Mouse (Mus musculus) stomach, postnatal 0 days (tissue): ENCODE measurements at regions not wholly inside any gene's neighbourhood (a gene's known extent, or its start where the extent isn't known, plus 50 kb on each side); places are given as distances from the start of the nearest gene placed in this dataset.

Experiments used
- ATAC-seq: fragments of 200-750 bp; cut with Nextera tagmentation; 2 replicates; pipeline ENCODE4 v1.8.0; 2017; ENCODE audit not compliant: low FRiP score, low TSS enrichment
- DNase-seq: peaks from one replicate; pipeline ENCODE4 v3.0.0-alpha.2; 2016; ENCODE audit warnings: low spot score
- H3K27ac ChIP-seq: fragments of 300-500 bp; sonication (generic); replicated peaks from 2 replicates; pipeline ENCODE4 v1.5.1; 2014; ENCODE audit warnings: mild to moderate bottlenecking, control low read depth
- H3K27me3 ChIP-seq: fragments of 300-500 bp; sonication (generic); 2 replicates; pipeline ENCODE4 v1.6.1; 2014; ENCODE audit warnings: low read length; ENCODE audit not compliant: control insufficient read depth, insufficient read depth
- H3K36me3 ChIP-seq: fragments of 300-500 bp; sonication (generic); 2 replicates; pipeline ENCODE4 v1.6.1; 2014; ENCODE audit warnings: low read length, mixed read lengths; ENCODE audit not compliant: control insufficient read depth, insufficient read depth
- H3K4me1 ChIP-seq: fragments of 300-500 bp; sonication (generic); replicated peaks from 2 replicates; pipeline ENCODE4 v1.6.1; 2014; ENCODE audit warnings: antibody characterized with exemption; ENCODE audit not compliant: control insufficient read depth, insufficient read depth
- H3K4me2 ChIP-seq: fragments of 300-500 bp; sonication (generic); replicated peaks from 2 replicates; pipeline ENCODE4 v1.6.1; 2014; ENCODE audit warnings: low read depth, mild to moderate bottlenecking, control low read depth, moderate library complexity
- H3K4me3 ChIP-seq: fragments of 300-500 bp; sonication (generic); 2 replicates; pipeline ENCODE4 v1.5.1; 2014; ENCODE audit warnings: low read depth, low read length, control low read depth
- H3K9ac ChIP-seq: fragments of 300-500 bp; sonication (generic); 2 replicates; pipeline ENCODE4 v1.6.1; 2014; ENCODE audit warnings: mild to moderate bottlenecking, low read length, control low read depth, mixed read lengths
- H3K9me3 ChIP-seq: fragments of 300-500 bp; sonication (generic); 2 replicates; pipeline ENCODE4 v1.6.1; 2016; ENCODE audit warnings: low read length; ENCODE audit not compliant: control insufficient read depth
- CTCF ChIP-seq: IDR thresholded peaks from 2 replicates; pipeline ENCODE4 v1.5.1; 2016; ENCODE audit warnings: antibody characterized with exemption, low read depth, mild to moderate bottlenecking, moderate library complexity
- EP300 ChIP-seq: optimal IDR thresholded peaks from 2 replicates; pipeline ENCODE3; 2016; ENCODE audit warnings: antibody characterized with exemption
- WGBS: fragments of 180-500 bp; shearing (Covaris S2); extraction: QIAGEN DNeasy Blood & Tissue Kit; methylation state at CpG from one replicate; pipeline ENCODE4 v1.1.7; 2014; 5-methylcytosine and 5-hydroxymethylcytosine counted together

DNA sequence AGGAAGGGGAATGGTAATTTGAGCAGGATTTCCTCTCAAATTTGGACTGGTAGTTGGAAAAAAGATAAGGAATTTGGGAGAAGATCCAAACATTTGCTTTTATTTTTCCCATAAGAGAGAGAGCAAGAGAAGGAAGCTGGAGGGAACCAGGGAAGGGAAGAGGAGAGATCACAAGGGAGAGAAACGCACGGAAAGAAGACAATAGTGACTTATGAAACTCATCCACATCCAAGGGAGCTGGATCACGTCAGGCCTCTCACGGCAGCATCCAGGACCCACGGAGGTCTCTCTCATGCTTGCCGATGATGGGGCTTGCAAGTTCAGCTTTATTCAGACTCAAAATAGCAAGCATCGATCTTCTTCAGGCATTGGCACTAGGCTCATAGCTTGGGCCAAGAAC, 423.7 kb downstream of the Prdm2 start:
- H3K4me2 ChIP-seq = no peak overlapping the region
- no peak for TF ChIP-seq CTCF
- no peak for TF ChIP-seq EP300
- no peak overlapping the region for H3K4me3 ChIP-seq
- WGBS = 75% methylated on average over 7 of the region's 7 CpGs
- DNase-seq = no peak
- H3K9ac ChIP-seq = no peak overlapping the region
- H3K36me3 ChIP-seq = no peaks in the 10 kb centered on the region
- H3K4me1 ChIP-seq = no peaks in the 10 kb centered on the region
- no peak overlapping the region for H3K27ac ChIP-seq
- H3K9me3 ChIP-seq = no peaks in the 10 kb centered on the region
- no peaks in the 10 kb centered on the region for H3K27me3 ChIP-seq
- no peak for ATAC-seq

GRCm38 (mm10) chr4:142785386-142785785, 427.4 kb downstream of the Prdm2 start:
- WGBS = 76% methylated on average over 5 of the region's 5 CpGs

DNA sequence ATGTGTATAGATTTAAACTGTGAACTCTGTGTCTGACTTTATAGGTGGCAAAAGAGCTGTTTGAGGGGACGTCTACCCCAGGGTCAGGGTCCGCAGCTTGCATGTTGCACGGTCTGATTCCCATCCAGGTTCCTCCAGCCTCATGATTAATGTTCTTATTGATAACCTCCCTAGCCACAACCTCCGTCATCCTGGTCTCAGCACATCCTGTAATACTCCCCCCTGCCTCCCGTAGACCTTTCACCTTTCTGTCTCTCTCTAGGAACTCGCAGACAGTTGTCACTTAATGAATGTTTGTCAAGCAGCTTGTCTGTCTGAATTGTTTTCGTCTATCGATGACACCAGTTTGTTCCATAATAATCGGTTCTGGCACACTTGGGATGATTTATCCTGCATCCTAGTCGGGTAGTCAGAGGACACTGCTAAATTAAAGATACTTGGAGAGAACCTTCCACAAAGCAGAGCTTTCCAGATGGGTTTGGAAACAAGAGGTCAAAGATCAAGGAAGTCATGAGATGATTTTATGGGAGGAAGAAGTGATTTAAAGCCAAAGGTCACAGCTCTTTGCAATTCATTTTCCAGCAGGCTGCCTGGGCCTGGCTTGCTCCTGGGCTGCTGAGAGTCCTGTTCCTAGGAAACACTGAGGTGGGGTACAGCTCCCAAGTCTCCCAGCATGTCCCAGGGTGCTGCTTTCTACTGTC, 435.9 kb downstream of the Prdm2 start:
- ATAC-seq (no peak), DNase-seq (no peak)
- no peak for TF ChIP-seq EP300
- TF ChIP-seq CTCF = no peak
- H3K27me3 ChIP-seq = no peaks in the 10 kb centered on the region
- H3K9me3 ChIP-seq = no peaks in the 10 kb centered on the region
- no peak overlapping the region for H3K4me3 ChIP-seq
- no peaks in the 10 kb centered on the region for H3K36me3 ChIP-seq
- H3K4me1 ChIP-seq = no peaks in the 10 kb centered on the region
- WGBS = 41% methylated on average over 10 of the region's 10 CpGs
- H3K9ac ChIP-seq = no peak overlapping the region
- no peak overlapping the region for H3K4me2 ChIP-seq
- H3K27ac ChIP-seq = no peak overlapping the region

More at GRCm38 (mm10) chr4:142785386-142785785, 427.4 kb downstream of the Prdm2 start:
- Histone ChIP-seq H3K27me3 (no peaks in the 10 kb centered on the region), H3K9me3 (no peaks in the 10 kb centered on the region), H3K4me1 (no peaks in the 10 kb centered on the region), H3K4me2 (no peak overlapping the region), H3K27ac (no peak overlapping the region), H3K9ac (no peak overlapping the region), H3K36me3 (no peaks in the 10 kb centered on the region), H3K4me3 (no peak overlapping the region)
- TF ChIP-seq CTCF = no peak
- no peak for TF ChIP-seq EP300
- DNase-seq (no peak), ATAC-seq (no peak)

GRCm38 (mm10) chr4:142775023-142775422, 437.8 kb downstream of the Prdm2 start:
- Histone ChIP-seq H3K4me1 (no peaks in the 10 kb centered on the region), H3K27ac (no peak overlapping the region), H3K4me2 (no peak overlapping the region), H3K27me3 (no peaks in the 10 kb centered on the region), H3K9me3 (no peaks in the 10 kb centered on the region), H3K36me3 (no peaks in the 10 kb centered on the region), H3K9ac (no peak overlapping the region), H3K4me3 (no peak overlapping the region)
- no peak for TF ChIP-seq CTCF
- no peak for TF ChIP-seq EP300
- no peak for DNase-seq
- 91% methylated on average over 5 of the region's 5 CpGs for WGBS
- ATAC-seq = no peak

DNA sequence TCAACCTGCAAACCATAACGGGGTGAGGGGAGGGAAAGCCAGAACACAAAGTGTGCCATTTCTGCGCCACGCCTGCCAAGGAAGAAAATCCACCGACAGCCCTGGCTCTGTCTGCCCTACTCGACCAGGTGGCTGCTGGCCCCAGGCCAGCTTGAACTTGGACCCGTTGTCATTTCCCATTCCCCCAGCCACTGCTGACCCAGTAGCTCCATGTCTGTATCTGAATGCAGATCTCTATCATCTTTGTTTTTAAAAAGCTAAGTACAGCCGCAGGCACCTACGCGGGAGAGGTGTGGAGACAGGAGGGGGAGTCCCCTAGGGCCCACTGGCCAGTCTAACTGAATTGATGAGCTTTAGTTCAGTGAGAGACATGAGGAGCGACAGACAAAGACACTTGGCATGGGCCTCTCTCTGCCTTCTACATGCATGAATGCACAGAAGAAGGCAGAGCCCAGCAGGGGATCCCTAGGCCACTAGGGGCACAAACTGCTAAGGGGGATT, 439.1 kb downstream of the Prdm2 start:
- no peak overlapping the region for H3K9ac ChIP-seq
- H3K27me3 ChIP-seq = no peaks in the 10 kb centered on the region
- H3K36me3 ChIP-seq = no peaks in the 10 kb centered on the region
- 52% methylated on average over 10 of the region's 10 CpGs for WGBS
- no peak overlapping the region for H3K27ac ChIP-seq
- no peak for TF ChIP-seq CTCF
- TF ChIP-seq EP300 = no peak
- no peak for DNase-seq
- no peak overlapping the region for H3K4me3 ChIP-seq
- H3K9me3 ChIP-seq = no peaks in the 10 kb centered on the region
- no peak overlapping the region for H3K4me2 ChIP-seq
- ATAC-seq = no peak
- no peaks in the 10 kb centered on the region for H3K4me1 ChIP-seq

- Histone ChIP-seq H3K4me2 (no peak overlapping the region), H3K4me1 (no peaks in the 10 kb centered on the region), H3K9me3 (no peaks in the 10 kb centered on the region), H3K27ac (no peak overlapping the region), H3K4me3 (no peak overlapping the region), H3K27me3 (no peaks in the 10 kb centered on the region), H3K36me3 (no peaks in the 10 kb centered on the region), H3K9ac (no peak overlapping the region)
- ATAC-seq (no peak), DNase-seq (no peak)
- WGBS = 19% methylated on average over 16 of the region's 16 CpGs
- no peak for TF ChIP-seq EP300
- no peak for TF ChIP-seq CTCF
Observed at GRCm38 (mm10) chr4:142772751-142773455, 439.9 kb downstream of the Prdm2 start.
